Mouse (Mus musculus) CD8-positive naive resting alpha-beta T cell, adult 2 months (primary cell): Measurements from ENCODE around the gene Gm5129.
"Not testable (repeated sequence)": the region's sequence is repeated elsewhere in the genome, so short reads cannot be mapped to it uniquely, and the experiment has no call there.

Experiments used
- DNase-seq, 2 experiments: peaks; one replicate each; pipeline ENCODE4 v3.0.0; 2022; ENCODE audit warnings: low read depth in 2 of 2, low spot score in 2 of 2

Gene Gm5129

GRCm38 (mm10) chr5:29735557-29736061 lies at the start of gene Gm5129, which contains the start of gene Dnajb6:
TSS of gene Gm5129 (minus strand) at chr5:29735936.
TSS of gene Dnajb6 (plus strand) at chr5:29735688.
- peak; percentile 99 for DNase-seq

DNA sequence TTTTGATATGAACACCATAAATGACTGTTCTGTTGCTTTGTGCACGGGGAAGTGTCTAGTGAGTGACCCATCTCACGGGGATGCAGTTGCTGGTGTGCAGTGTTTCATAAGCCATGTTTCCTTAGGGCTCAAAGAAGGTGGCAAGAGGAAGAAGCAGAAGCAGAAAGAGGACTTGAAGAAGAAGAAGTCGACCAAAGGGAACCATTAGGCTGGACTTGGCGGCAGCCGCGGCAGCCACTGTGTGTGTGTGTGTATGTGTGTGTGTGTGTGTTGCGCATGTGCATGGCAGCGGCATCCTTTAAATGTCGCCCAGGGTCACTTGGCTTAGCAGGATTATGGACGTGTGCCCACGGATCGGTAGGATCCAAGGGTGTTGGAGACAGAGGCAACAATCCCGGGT lies 49.2 kb upstream of the Gm5129 start:
- not testable (repeated sequence) for DNase-seq

GRCm38 (mm10) chr5:29782261-29782660 lies 46.5 kb upstream of the Gm5129 start:
- DNase-seq, result no peak

DNA sequence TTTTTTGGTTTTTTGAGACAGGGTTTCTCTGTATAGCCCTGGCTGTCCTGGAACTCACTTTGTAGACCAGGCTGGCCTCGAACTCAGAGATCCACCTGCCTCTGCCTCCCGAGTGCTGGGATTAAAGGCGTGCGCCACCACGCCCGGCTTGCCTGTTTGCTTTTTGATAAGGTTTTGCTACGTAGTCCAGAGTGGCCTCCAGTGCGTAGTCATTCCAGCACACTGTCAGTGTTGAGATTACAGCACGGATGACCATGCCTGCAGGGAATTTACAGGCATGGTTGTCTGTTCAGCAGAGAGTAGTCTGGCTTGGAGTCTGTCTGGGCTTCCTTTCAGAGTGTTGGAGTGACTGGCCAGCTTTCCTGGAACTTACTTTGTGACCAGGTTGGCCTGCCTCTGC lies 44.0 kb upstream of the Gm5129 start:
- not testable (repeated sequence) for DNase-seq

DNA sequence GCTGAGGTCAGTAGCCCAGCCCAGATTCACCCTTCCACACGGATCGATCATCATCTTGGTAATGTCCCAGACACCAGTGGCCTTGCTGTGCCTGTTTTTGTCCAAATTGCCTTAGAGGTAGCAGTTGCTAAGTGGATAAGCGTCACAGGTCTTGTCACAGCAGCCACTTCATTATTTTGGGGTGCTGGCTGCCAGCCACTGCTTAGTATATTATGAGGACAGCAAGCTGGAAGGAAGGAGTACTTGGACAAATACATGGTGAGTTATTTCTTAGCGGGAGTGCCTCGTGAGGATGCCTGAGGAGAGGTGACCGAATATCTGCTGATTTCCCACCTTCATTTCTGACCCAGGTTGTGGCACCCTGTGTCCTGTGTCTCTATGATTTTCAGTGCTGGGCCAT lies 42.3 kb upstream of the Gm5129 start:
- no peak for DNase-seq

GRCm38 (mm10) chr5:29775437-29775836 lies 39.7 kb upstream of the Gm5129 start:
- DNase-seq, result no peak

DNA sequence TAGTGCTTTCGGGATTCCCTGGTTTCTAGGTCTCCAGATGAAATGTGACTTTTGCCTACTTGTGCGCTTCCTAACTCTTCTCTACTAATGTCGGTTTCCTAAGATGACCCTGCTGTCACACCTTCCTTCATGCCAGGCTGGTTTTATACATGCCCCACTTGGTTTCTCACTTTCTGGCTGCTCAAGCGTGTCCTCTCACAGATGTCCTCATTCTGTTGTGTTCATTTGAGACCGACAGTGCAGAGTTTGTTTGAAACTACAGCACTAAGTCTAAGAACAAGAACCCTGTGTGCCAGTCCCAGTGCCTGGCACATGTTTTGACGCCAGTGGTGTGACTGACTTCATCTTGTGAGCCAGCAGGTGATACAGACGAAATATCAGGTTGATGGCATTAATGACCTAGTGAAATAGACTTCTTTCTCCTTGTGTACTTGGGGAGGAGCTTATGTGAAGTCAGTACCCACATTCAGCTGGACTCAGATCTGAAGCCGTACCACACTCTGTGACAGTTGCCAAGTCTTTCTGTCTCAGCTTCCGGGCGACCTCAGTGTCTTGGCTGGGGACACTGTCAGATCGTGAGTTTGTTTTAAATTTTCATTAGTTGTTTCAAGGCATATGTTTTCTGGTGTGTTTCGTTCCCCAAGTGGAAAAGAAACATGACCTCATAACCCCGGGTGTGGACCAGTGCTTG lies 37.9 kb upstream of the Gm5129 start:
- DNase-seq, result no peak

DNA sequence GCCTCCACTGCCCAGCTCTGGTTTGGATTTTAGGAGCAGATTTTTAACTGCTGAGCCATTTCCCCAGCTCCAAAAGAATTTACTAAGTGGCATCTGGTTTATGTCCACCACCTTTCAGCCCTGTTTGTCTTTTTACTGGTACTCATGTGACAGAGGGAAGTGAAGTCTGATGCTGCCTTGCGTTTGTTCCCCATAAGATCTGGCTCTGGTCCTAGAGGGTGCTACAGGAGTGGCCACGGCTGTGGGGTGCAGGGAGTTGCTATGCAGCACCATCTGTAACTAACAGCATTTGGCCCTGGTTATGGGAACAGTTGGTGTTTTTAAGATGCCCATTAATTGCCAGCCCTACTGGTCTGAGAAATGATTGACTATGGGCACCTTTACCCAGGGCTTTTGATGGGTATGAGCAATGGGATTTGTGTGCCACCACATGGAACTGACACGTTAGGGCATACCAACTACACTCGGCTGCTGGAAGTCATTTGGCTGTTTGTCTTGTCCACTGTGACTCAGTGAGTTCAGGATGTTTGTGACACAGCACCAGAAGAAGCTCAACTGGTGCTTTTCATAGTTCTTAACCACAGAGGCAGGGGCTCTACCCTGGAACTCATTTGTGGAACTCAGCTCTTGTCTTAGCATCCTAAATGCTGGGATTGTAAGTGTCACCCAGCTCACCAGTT lies 37.1 kb upstream of the Gm5129 start:
- DNase-seq, result no peak

DNA sequence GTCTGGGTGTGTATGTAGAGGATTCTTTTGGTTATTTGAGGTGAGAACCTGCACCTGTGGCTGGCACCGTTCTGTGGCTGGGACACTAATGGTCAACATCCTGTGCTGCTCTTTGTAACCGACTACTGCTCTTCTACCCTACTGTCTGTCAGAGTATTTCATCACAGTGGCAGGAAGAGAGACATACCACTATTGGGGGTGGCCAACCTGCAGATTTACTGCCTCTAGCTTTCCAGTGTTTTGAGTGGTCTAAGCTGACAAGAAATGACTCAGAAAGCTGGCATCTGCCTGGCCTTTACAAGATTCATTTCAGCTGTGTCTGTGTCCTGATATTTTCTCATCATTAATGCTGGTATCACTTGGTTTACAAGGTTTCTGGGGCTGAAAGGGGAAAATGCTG lies 36.3 kb upstream of the Gm5129 start:
- DNase-seq, result no peak

GRCm38 (mm10) chr5:29770935-29771334 lies 35.2 kb upstream of the Gm5129 start:
- DNase-seq, result no peak

GRCm38 (mm10) chr5:29759318-29759717 lies 23.6 kb upstream of the Gm5129 start:
- no peak for DNase-seq

DNA sequence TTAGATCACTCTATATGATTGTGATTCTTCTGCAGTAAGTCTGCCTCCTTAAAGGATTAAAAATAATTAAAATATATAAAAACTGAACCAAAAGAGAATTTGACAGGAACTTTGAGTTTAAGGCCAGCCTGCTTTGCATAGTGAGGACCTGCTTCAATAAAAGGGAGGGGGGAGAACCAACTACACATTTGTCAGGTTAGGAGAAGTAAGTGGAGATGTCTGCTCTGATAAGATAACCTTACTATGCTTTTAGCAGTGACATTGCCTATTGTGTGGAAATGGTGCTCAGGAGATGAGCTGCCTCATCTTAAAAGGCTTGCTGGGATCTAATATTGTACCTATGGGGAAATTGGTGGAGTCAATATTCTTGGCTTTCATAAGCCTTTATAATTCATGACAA lies 17.2 kb upstream of the Gm5129 start:
- DNase-seq, result no peak

DNA sequence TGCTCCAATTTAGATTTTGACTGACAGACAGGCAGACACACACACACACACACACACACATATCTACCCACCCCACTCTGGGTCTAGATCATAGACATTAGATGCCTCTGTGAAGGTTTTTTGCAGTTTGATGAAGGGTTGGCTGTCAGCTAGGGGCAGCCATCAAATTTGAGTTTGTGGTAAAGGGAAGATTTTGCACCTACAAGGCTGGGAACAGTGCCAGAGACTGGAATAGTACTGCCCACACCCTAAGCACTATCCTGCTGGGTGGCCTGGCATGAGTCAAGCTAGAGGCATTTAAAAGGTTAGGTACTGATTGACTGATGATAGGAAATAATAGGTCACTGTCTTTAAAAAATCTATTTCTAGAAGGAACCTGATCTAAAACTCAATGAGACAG lies 15.6 kb upstream of the Gm5129 start:
- no peak for DNase-seq

GRCm38 (mm10) chr5:29747661-29748060 lies 11.9 kb upstream of the Gm5129 start:
- no peak for DNase-seq

- DNase-seq, result no peak
These were observed 5.4 kb upstream of the Gm5129 start for GRCm38 (mm10) chr5:29741093-29741492.

- DNase-seq, result no peak
These were observed 4.9 kb upstream of the Gm5129 start for GRCm38 (mm10) chr5:29740651-29741050.

DNA sequence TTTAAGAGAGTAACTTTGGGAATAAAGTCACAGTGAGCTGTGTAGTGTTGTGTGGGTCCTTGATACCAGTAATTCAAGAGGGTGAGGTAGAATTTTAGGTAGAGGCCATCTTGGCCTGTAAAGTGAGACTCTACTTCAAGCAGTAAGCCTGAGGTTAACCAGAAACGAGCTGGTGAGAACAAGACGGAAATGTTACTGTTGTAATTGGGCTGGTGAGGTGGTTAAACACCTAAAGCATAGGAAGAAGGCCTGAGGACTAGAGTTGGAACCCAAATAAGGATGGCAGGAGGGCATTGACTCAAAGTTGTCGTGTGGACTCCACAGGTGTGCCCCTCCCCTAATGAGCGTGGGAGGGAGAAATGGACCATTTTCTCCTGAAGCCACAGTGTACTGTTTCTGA lies 2.3 kb upstream of the Gm5129 start:
- DNase-seq, result peak in 1 of 2 experiments; percentile 46

DNA sequence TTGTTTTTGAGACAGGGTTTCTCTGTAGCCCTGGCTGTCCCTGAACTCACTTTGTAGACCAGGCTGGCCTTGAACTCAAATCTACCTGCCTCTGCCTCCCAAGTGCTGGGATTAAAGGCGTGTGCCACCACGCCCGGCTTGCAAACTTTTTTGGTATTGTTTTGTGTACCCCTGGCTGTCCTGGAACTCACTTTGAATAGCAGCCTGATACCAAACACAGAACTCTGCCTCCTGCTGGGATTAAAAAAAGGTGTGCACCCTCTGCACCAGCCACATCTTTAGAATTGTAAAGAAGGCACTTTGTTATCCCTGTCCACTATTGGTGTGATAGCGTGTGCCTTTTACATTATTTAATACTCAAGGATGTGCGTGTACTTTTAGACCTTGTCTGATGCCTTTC lies 1.7 kb upstream of the Gm5129 start:
- DNase-seq, result no peak

GRCm38 (mm10) chr5:29736942-29737341 lies 1.2 kb upstream of the Gm5129 start:
- DNase-seq, result no peak

GRCm38 (mm10) chr5:29736073-29736900 lies 551 bp upstream of the Gm5129 start:
- no peak for DNase-seq

DNA sequence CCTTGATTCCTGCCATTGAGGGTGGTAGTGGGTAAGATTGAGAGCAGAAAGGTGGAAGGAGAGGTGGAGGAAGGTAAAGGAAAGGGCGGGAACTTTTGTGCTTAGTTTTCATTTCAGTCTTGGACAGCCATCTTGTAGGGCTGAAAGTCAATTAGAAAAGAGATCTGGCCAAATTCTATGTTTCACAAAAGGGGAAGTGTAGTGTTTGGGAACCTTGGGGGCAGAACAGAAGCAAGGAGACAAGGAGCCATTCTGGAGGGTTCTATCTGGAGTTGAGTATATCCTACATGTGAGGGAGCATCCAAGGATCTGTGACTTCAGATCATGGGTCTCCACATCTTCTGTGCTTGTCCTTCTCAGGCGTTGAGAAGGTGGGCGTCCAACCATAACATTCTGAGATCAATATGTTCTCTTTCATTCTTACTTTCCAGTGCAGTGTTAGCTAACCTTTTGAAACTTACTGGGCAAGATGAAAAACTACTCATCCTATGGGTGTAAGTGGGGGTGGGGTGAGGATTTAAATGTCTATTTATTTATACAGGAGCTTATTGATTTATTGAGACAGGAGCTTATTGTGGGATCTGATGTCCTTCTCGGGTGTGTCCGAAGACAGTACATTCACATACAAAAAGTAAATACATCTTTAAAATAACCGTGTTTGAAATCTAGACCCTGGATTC lies 765 bp downstream of the Gm5129 start:
- no peak for DNase-seq
